In the genomic region with DNA sequence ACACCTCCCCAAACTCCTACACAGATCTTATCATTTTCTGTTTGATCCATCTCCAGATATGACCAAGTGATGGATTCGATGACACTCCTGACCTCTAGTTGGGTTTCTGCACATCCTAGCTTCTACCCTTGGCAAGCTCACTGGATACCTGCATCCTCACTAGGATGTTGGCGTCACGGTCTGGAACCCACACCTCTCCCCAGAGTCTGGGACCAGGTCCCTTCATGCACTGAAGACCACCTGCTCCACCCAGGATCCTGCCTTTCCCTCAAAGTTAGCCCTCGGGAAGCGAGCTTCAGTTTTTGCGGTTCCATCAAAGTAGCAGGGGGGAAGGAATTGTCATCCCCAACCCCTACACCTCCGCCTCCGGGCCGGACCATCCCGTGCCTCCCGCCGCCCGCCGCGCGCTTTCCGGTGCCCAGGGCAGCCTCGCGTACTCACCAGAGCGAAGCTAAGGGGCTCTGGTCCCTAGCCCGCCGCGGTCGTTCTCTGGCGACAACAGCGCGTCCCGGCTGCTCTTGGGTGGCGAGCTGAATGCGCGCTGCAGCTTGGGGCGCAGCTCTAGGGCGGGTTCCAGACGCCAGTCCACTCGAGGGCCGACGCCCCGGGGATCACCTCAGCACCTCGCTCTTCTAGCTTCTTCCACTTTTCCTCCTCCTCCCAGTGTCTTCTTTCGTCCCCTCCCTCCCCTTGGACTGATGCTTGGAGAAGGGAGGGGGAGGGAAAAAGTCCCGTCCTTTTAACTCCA, we compare ENCODE assay signal across 10 mouse cellular contexts. TPM values are rescaled to one million over a fixed set of nuclear protein-coding genes. Genes with fewer than 3 reads are reported as not detected.
DNase-seq lines count a peak whose midpoint lies in the region; ATAC-seq and TF ChIP-seq lines count a peak whose summit lies in the region.
"Had no signal": no experiment of that assay in that cellular context is flagged by ENCODE, and none has a peak within 500 bp of the region (broad histone marks: within the 10 kb centered on the region; RNA-seq: fewer than 3 reads in every experiment).

TSS of gene Htr1f (minus strand) at position 671 of the 748 bp plus-strand sequence.

- intact Hi-C loops in heart, postnatal 36 days (cut with DNase I): no loop called here

- peak within 1 kb of the TSS; percentile 60 for H3K4me3 ChIP-seq in heart, embryonic 10.5 days
- peak within 1 kb of the TSS; percentile 55 for H3K4me3 ChIP-seq in hindbrain, postnatal 0 days (ENCODE audit: low read length)
- H3K4me3 ChIP-seq in midbrain, embryonic 16.5 days (ENCODE audit: low read depth, low read length): peak within 1 kb of the TSS; percentile 50

- no peaks in the 10 kb centered on the region for H3K9me3 ChIP-seq in heart, embryonic 10.5 days
- H3K9me3 ChIP-seq in hindbrain, postnatal 0 days (ENCODE audit: low read length): no peaks in the 10 kb centered on the region
- no peaks in the 10 kb centered on the region for H3K9me3 ChIP-seq in midbrain, embryonic 16.5 days (replicated peaks; ENCODE audit: control insufficient read depth, low read length, poor library complexity, severe bottlenecking)

- no peak for TF ChIP-seq CTCF in hindbrain, postnatal 0 days (IDR thresholded peaks at IDR 0.05; ENCODE audit: low read depth)

- H3K4me1 ChIP-seq in heart, embryonic 10.5 days: peaks cover 6% of the 10 kb centered on the region; the same call in 1 of the 2 replicates
- no peaks in the 10 kb centered on the region for H3K4me1 ChIP-seq in hindbrain, postnatal 0 days (ENCODE audit: insufficient read depth, low read length)
- H3K4me1 ChIP-seq in midbrain, embryonic 16.5 days (ENCODE audit: control insufficient read depth, insufficient read depth, low read length): no peaks in the 10 kb centered on the region

- no peak for DNase-seq in heart, embryonic 10.5 days (ENCODE audit: low spot score)
- no peak for DNase-seq in heart, postnatal 36 days
- DNase-seq in right cerebral cortex, postnatal 25 days: peak; percentile 24
- no peak for DNase-seq in right cerebral cortex, postnatal 36 days (ENCODE audit: low spot score in 2 of 2)
- peak; percentile 39 for DNase-seq in hindbrain, postnatal 0 days (ENCODE audit: low spot score)
- DNase-seq in spleen, adult 18-20 months: no peak
- no peak for DNase-seq in spleen, postnatal 36 days (ENCODE audit: low spot score in 2 of 2)

- no peaks in the 10 kb centered on the region for H3K36me3 ChIP-seq in heart, embryonic 10.5 days
- H3K36me3 ChIP-seq in hindbrain, postnatal 0 days (ENCODE audit: insufficient read depth, low read length): no peaks in the 10 kb centered on the region
- no peaks in the 10 kb centered on the region for H3K36me3 ChIP-seq in midbrain, embryonic 16.5 days (ENCODE audit: control insufficient read depth, insufficient read depth, low read length)

- H3K9ac ChIP-seq in hindbrain, postnatal 0 days (replicated peaks; ENCODE audit: low read length): peak within 1 kb of the TSS; percentile 56
- H3K9ac ChIP-seq in midbrain, embryonic 16.5 days (ENCODE audit: low read depth, low read length): peak within 1 kb of the TSS; percentile 55

- peak; percentile 73 for ATAC-seq in hindbrain, postnatal 0 days
- peak; percentile 81 for ATAC-seq in midbrain, embryonic 16.5 days

- H3K27me3 ChIP-seq in heart, embryonic 10.5 days (ENCODE audit: insufficient read depth, poor library complexity, severe bottlenecking): peaks cover 30% of the 10 kb centered on the region
- H3K27me3 ChIP-seq in hindbrain, postnatal 0 days (ENCODE audit: insufficient read depth, low read length): no peaks in the 10 kb centered on the region; the same call in 1 of the 2 replicates
- H3K27me3 ChIP-seq in midbrain, embryonic 16.5 days (ENCODE audit: control insufficient read depth, insufficient read depth, low read depth, low read length): no peaks in the 10 kb centered on the region
- H3K27me3 ChIP-seq: CH12.LX had no signal

- H3K4me2 ChIP-seq in hindbrain, postnatal 0 days (ENCODE audit: low read depth, low read length): peak within 1 kb of the TSS; percentile 91
- peak within 1 kb of the TSS; percentile 90 for H3K4me2 ChIP-seq in midbrain, embryonic 16.5 days (ENCODE audit: low read length)

- WGBS in heart, embryonic 10.5 days: 5% methylated on average over 41 of the region's 41 CpGs
- 5% methylated on average over 40 of the region's 41 CpGs for WGBS in hindbrain, postnatal 0 days
- 4% methylated on average over 40 of the region's 41 CpGs for WGBS in midbrain, embryonic 16.5 days

- H3K27ac ChIP-seq in heart, embryonic 10.5 days: no peak within 1 kb of the TSS
- no peak within 1 kb of the TSS for H3K27ac ChIP-seq in hindbrain, postnatal 0 days
- H3K27ac ChIP-seq in midbrain, embryonic 16.5 days (ENCODE audit: low read length): no peak within 1 kb of the TSS

RNA-seq across cellular contexts. Expression of gene Htr1f, which starts in this region (rescaled TPM):
- polyA plus RNA-seq in heart, embryonic 10.5 days (2016; fragmentation: Nextera tagmentation; extraction: Ambion mirVana): not detected in 2 replicates
- not detected for total RNA-seq in heart, postnatal 36 days (2021)
- 0.31 and 1.7 TPM in 2 replicates for total RNA-seq in hindbrain, postnatal 0 days (2014; rRNA removed)
- polyA plus RNA-seq in hindbrain, postnatal 0 days (2015; fragmentation: Nextera tagmentation; extraction: Ambion mirVana): 0.50 and 0.56 TPM in 2 replicates
- polyA plus RNA-seq in midbrain, embryonic 16.5 days (2015; fragmentation: Nextera tagmentation; extraction: Ambion mirVana): 0.44 and 0.69 TPM in 2 replicates
- total RNA-seq: CH12.LX had no signal
- polyA plus RNA-seq: gonadal fat pad, adult 2 months had no signal

Comparison
In these comparisons a context has a peak if more than half of its experiments do, and no peak if none do; other contexts are left out.
1. DNase-seq: peak in right cerebral cortex, postnatal 25 days (single experiment) and hindbrain, postnatal 0 days (single experiment); none in heart, embryonic 10.5 days (single experiment), heart, postnatal 36 days (0 of 2), right cerebral cortex, postnatal 36 days (0 of 2), spleen, adult 18-20 months (0 of 2) and spleen, postnatal 36 days (0 of 2).
2. Peak in ATAC-seq, H3K4me3 ChIP-seq, H3K9ac ChIP-seq and H3K4me2 ChIP-seq in midbrain, embryonic 16.5 days; RNA of the gene not detected or under 1 TPM.
3. Peak in every context shown above with its lines, with median percentiles within 50 percentile points of each other: H3K4me3 ChIP-seq.